Mouse (Mus musculus) CH12.LX (cell line): ENCODE measurements around the gene Dcaf6.

ENCODE experiments used
- CTCF ChIP-seq, 2 experiments: IDR thresholded peaks in 1 of 2; conservative IDR thresholded peaks in 1 of 2; 2 replicates each; pipeline ENCODE4 v1.5.1; 2011 to 2012; ENCODE audit warnings: low read depth in 2 of 2, low read length in 2 of 2, improper control_type of control experiment in 1 of 2, inconsistent platforms in 1 of 2, mild to moderate bottlenecking in 1 of 2, moderate library complexity in 1 of 2
- USF1 ChIP-seq: IDR thresholded peaks from 2 replicates; pipeline ENCODE4 v1.6.1; 2014; ENCODE audit warnings: low read depth, mild to moderate bottlenecking, inconsistent platforms, low read length, improper control_type of control experiment
- ZNF384 ChIP-seq: IDR thresholded peaks from 2 replicates; pipeline ENCODE4 v1.6.1; 2012; ENCODE audit warnings: low read depth, low read length, improper control_type of control experiment, inconsistent platforms

GRCm38 (mm10) chr1:165332797-165333196 lies 127.5 kb downstream of the Dcaf6 start:
- no peak for TF ChIP-seq USF1
- no peak for TF ChIP-seq CTCF (conservative IDR thresholded peaks at IDR 0.05 in 1 of 2, IDR thresholded peaks at IDR 0.05 in 1 of 2; ENCODE audit: low read depth in 2 of 2, low read length in 2 of 2)
- no peak for TF ChIP-seq ZNF384
